Mouse (Mus musculus): ENCODE measurements around the gene Rhov.

Gene Rhov

DNA sequence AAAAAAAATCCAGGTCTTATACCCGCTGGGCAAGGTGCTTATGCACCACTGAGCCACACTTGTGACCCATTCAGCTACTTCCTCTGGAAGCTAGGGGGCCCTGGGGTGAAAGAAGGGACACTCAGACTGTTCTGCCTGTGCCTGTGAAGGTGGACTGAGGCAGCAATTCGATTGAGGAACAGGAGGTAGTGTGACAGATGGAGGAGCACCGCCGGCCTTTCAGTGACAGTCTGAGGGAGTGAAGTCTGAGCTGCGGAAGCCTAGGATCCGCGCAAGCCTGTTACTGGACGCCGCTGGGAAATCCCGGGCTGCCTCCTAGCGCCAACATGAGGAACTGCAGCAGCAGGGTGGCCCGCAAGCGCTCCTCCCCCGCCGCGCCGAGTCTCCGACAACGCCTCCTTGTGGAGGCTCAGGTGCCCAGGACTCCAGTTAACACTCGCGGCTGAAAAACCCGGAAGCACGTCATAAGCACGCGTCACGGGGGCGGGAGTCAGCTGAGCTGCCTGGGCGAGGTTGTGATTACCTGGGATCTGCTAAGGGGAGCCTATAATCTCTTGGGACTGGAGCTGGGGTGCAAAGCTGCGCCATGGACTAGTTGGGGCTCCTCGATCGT lies 17.3 kb upstream of the Rhov start, which contains the start of gene Vps18:
Gene Vps18, plus strand, starts transcription at position 471 of the 613 bp plus-strand sequence.
- peak; percentile 98 for DNase-seq

DNA sequence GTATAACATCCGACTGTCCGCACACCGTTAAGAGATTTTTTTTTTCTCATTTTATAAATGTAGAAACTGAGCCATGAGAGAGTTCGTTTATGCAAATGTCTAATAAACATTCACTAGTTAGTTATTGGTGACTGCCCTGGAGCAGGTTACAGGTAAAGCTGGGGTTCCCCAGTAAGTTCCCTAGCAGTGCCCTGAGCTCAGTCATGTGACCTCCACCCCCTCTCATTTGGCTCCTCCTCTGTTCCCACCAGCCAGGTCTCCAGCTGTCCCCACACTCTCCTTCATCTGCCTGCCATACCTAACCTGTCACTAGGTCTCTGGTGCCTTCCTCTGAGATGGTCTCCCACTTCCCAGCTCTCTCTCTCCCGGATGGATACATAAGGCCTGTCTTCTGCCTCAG lies 16.3 kb upstream of the Rhov start:
- peak; percentile 50 for DNase-seq

DNA sequence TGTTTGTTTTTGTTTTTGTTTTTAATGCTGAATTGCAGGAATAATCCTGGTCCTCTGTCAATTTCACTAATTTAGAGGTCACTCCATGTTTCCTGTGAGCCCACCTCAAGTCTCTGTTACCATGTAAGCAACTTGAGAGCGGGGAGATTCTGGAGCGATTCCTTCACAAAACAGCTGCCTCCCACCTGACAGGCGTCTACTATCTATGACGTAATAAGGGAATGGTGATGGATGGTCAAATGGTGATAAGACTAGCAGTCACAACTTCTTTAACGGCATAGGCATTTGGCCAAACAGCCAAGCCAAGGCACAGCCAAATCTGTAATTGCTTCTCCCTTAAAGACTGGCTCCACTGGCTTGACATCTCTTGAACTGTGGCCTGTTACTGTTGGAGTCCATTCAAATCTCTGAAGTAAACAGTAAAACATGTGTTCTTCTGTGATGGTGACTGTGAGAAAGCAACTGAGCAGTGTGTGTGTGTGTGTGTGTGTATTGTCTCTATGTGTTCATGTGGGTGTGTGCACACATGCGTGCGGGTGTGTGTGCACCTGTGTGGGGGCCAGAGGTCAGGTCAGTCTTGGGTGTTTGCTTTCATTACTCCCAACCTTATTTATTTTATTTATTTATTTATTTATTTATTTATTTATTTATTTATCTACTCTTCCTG lies 11.0 kb upstream of the Rhov start:
- no peak for DNase-seq

DNA sequence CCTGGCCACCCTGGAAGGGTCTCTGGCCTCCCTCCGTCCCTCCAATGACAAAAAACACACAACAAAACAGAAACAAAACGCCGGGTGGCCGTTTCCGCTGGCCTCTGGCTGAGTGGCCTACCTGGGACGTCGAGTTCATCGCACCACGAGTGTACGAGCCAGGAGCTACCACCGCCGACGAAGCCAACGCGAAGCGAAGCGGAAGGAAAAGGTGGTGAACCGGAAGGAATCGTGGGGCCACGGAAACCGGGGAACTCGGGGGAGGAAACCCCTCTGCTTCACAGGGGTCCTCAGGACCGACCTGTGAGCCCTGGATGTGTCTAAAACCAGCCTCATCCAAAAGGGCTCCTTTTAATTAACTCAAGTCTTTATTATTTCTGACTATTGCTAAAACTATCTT lies 6.7 kb upstream of the Rhov start:
- no peak for DNase-seq

GRCm38 (mm10) chr2:119276926-119277325 lies 5.9 kb upstream of the Rhov start:
- no peak for DNase-seq

- no peak for DNase-seq
Measured at GRCm38 (mm10) chr2:119274126-119274525, 3.1 kb upstream of the Rhov start.

DNA sequence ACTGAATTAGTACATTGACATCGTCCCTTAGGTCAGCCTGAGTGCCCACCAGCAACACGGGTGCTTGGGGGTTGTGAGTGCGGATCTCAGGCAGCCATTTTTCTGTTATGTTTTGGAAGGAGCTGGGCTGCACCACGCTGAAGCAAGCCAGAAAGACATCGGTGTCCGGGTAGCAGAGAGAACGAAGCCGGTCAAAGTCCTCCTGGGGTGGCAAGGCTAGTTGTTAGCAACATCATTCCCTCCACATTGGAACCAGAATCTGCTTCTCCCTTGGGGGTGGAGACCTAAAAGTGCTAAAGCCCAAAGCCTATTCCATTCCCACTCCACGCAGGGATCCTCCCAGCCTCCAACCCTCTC lies 808 bp downstream of the Rhov start:
- DNase-seq: no peak

DNA sequence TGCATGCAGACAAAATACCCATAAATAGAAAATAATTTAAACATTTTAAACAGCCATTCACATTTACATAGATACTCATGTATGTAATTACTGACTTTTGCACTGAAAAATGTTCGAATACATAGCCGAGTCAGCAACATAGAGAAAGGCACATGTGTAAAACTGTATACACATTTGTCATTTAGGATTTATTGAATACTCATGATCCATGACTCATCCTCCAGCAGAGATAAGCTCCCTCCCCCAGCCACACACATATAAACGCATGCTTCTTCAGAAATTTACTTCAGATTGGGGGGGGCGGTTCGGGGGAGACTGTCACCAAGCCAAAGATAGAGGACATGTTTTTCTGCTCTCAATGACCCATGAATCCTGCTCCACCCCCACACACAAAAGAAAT lies 7.3 kb downstream of the Rhov start:
- DNase-seq: no peak

DNA sequence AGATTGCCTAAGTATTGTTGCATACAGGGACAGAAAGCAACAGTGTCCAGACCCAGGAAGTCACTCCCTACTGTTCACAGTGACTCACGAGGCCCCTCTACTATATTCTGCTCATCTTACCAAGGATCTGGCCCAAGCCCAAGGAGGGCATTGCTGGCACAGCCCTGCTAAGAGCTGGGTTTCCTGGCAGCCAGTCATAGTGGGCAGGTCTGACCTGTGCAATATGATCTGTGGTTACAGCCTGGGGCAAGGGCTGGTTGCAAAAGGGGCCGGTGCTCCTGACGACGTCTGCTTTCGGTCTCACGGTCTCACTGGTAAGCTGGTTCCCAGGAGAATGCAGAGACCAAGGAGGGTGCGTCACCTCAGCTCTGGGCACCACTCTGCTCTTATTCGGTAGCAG lies 8.1 kb downstream of the Rhov start:
- peak; percentile 23 for DNase-seq

DNA sequence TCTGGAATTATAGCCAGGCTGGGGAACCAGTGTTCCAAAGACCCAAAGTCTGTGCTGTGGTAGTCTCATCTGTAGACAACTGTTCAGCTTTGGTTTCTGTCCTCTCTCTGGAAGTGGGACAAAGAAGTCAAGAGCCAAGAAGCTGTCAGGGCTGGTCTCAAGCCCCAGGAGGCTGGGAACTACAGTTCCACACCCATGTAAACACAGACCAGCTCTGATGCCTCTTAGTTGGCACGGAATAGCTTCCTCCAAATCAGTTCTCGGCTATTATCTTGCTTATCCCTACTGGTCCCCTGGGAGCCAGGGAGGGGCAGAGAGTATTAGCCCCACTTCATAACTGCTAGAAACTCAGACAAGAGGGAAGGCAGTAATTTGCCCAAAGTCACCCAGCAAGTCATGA lies 9.7 kb downstream of the Rhov start:
- no peak for DNase-seq

DNA sequence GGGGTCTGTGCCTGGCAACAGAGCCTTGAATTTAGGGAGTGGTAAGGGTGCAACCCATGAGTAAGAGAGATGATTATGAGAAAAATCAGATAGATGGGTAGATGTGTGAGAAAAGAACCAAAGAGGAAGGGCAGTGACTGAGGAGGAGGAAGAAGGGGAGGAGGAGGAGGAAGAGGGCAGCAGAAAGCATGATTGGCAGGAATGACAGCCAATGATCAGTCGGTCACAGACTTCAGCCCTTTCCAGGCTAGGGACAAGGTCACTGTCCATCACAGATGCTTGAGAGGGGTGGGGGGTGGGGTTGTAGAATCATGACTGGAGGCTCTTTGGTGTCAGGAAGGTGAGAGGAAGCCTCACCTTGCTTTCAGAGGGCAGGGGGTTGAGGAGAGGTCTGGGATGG lies 10.6 kb downstream of the Rhov start:
- no peak for DNase-seq

GRCm38 (mm10) chr2:119254976-119255375 lies 16.1 kb downstream of the Rhov start:
- DNase-seq: no peak

DNA sequence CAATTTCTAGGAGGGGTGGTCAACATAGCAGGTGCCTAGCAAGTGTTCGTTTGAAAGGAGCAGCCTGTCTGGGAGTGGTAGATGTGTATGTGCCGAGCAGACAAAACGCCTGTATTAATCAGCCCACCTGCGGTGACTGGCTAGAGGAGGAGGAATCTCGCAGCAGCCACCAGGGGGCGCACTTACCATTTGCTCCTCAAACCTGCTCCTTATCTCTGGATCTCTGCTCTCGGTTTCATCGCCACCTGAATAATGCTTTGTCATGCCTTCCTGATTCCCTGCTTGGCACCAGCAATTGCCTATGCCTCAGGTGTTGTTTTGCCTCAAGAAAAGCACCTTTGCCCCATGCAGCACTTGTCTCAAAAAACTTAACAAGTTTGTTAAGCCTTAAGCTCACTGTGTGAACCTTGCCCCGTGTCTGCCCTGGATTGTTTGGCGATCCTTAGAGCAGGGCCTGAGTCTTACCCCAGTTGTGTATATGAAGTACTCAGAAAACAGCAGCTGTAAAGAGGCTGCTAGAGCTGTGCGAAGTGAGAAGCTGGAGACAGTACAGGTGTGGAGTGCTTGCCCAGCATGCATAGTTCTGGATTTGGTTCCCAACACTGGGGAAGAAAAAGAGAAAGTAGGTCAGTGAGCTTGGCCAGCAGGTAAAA lies 20.1 kb downstream of the Rhov start:
- peak; percentile 85 for DNase-seq

GRCm38 (mm10) chr2:119250377-119250776 lies 20.7 kb downstream of the Rhov start:
- DNase-seq: peak; percentile 18

DNA sequence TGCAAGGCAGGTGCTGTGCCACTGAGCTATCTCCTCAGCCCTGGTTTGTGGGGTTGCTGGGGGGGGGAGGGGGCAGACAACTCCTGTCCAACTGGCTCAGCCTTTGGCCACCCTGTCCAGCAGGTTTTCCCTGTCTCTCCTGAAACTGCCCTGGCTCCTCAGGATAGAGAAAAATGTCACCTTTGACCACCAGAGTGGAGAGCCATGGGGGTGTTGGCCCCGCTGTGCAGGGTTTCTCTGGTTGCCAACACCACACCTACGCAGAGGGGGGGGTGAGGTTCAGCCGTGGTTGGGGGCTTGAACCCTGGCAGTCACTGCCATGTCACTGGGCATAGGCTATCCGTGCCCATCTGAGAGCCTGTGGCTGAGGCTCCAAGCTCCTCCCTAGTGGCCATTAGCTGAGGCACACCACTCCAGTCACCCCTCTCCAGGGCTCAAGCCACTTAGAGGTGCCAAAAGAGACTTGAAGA lies 21.4 kb downstream of the Rhov start:
- no peak for DNase-seq

GRCm38 (mm10) chr2:119247904-119248303 lies 23.2 kb downstream of the Rhov start:
- DNase-seq: no peak

- no peak for DNase-seq
Measured at GRCm38 (mm10) chr2:119245246-119245645, 25.8 kb downstream of the Rhov start.

DNA sequence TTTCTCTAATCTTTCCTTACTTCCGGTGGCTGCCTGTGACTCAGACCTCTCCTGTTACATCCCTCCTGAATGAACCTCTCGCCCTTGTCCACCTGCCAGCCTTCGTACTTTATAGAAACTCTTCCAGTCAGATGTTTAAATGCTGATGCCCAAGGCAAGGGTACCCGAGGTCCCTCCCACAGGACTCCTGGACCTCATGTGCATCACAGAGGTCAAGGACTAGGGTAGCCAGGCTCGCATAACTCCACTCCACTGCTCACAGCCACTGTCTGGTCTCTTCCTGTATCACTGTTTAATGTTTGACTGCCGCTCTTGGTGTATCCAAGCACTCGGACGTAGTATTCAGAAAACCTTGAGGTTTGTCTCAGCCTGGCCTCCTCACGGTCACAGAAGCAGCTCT lies 28.5 kb downstream of the Rhov start:
- no peak for DNase-seq

DNA sequence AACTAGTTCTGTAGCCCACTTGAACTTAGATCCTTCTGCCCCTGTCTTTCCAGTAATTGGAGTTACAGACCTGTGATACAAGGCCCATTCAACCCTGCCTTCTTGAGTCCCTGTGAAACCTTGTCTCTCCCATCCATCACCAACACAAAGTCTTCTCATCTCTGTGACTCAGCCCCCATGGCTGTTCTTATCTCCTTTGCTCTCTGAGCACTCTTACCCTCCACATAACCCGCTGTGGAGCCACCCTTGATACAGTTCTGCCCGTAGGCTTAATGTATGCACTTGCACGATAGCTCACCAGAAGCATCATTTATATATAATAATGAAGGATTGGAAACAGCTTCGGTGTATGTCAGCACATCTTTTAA lies 30.3 kb downstream of the Rhov start:
- no peak for DNase-seq

DNA sequence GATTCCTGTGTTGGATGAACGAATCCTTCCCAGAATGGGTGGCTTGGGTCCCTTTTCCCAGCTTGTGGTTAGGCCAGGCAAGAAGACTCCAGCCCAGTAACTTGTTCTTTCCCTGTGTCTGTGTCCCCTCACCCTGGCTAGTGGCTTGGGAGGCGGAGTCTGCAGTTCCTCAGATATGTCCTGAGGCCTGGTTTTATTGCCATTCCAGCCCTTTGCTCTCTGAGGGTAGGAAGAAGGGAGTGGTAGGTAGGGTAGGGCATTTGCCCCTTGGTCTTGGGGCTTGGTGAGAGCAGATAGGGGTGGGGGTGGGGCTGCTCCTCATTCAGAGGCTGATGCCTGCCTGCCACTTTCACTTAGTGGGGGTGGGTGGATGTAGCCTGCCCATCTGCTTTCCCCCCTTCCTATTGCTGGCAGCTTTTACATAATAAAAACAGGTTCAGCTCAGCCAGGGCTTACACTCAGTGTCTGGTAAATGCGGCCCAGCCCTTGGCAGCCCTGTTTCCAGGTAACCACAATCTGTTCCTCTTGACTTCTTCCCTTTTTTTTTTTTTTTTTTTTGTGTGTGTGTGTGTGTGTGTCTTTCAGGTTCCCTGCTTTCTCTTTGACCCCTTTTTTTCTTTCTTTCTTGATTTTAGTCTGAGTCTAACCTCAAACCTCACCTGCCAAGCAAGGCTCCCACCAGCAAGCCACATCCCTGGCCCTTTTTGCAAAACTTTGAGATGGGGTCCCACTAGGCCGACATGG lies 30.8 kb downstream of the Rhov start:
- no peak for DNase-seq

- no peak for DNase-seq
Measured at GRCm38 (mm10) chr2:119238671-119239070, 32.4 kb downstream of the Rhov start.

DNA sequence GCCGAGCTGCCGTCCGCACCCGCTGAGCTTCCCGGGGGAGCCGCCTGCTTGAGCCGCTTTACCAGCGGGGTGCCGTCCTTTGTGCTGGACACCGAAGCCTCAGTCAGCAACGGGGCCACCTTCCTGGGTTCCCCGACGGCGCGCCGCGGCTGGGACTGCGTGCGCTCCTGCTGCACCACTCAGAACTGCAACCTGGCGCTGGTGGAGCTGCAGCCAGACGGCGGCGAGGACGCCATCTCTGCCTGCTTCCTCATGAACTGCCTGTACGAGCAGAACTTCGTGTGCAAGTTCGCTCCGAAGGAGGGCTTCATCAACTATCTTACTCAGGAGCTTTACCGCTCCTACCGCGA lies 33.2 kb downstream of the Rhov start:
- no peak for DNase-seq

DNA sequence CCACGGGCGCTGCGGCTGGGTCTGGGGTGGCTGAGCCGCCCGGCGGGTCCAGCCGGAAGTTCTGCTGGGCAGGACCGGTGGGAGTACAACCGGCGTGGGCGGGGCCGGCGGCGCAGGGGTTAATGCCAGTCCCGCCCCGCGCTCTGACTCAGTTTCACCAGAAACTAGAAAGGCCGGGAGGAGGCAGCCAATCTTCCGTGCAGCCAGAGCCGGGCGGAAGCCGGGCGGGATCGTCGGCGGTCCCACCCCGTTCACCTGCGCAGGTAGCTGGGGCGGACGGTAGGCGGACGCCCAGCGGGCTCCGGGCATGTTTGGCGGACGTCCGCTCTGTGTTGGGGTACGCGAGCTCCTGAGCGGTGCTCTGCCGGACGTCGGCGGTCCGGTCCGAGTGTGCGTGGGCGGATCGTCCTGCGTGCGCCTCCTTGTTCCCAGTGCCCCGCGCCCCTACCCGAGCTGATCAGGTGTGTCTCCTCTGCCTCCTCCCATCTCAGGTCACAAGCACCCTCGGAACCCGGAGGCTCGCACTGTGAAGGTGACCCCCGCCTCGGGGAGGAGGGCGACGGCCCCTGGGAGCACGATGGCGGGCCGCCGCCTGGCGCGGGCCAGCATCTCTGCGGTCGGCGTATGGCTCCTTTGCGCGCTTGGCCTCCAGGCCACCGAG lies 33.7 kb downstream of the Rhov start, which contains the start of gene Spint1:
Gene Spint1, plus strand, starts transcription at position 153 of the 661 bp plus-strand sequence.
- no peak for DNase-seq
